Mouse (Mus musculus) hindbrain, embryonic 16.5 days (tissue): ENCODE data around the gene Dis3l2. TPM values are rescaled to one million over a fixed set of nuclear protein-coding genes. Genes with fewer than 3 reads are reported as not detected.

Source experiments
- ATAC-seq: fragments of 200-750 bp; cut with Nextera tagmentation; 2 replicates; pipeline ENCODE4 v1.8.0; 2017; ENCODE audit warnings: moderate TSS enrichment, moderate library complexity
- H3K27ac ChIP-seq: fragments of 300-500 bp; sonication (generic); 2 replicates; pipeline ENCODE4 v1.5.1; 2014; ENCODE audit warnings: low read depth, mild to moderate bottlenecking, control low read depth, low read length, moderate library complexity
- H3K27me3 ChIP-seq: fragments of 300-500 bp; sonication (generic); replicated peaks from 2 replicates; pipeline ENCODE4 v1.6.1; 2014; ENCODE audit warnings: low read length; ENCODE audit not compliant: control insufficient read depth, insufficient read depth
- H3K36me3 ChIP-seq: fragments of 300-500 bp; sonication (generic); 2 replicates; pipeline ENCODE4 v1.6.1; 2014; ENCODE audit warnings: mild to moderate bottlenecking, low read length, moderate library complexity, mixed read lengths; ENCODE audit not compliant: control insufficient read depth, insufficient read depth
- H3K4me1 ChIP-seq: fragments of 300-500 bp; sonication (generic); 2 replicates; pipeline ENCODE4 v1.6.1; 2014; ENCODE audit warnings: low read depth, low read length; ENCODE audit not compliant: control insufficient read depth, insufficient read depth
- H3K4me2 ChIP-seq: fragments of 300-500 bp; sonication (generic); 2 replicates; pipeline ENCODE4 v1.6.1; 2014; ENCODE audit warnings: mild to moderate bottlenecking, low read length, control low read depth, moderate library complexity
- H3K4me3 ChIP-seq: fragments of 300-500 bp; sonication (generic); 2 replicates; pipeline ENCODE4 v1.5.1; 2014; ENCODE audit warnings: mild to moderate bottlenecking, low read length, control low read depth, moderate library complexity
- H3K9ac ChIP-seq: fragments of 300-500 bp; sonication (generic); 2 replicates; pipeline ENCODE4 v1.6.1; 2014; ENCODE audit warnings: low read depth, mild to moderate bottlenecking, control low read depth, low read length, moderate library complexity
- H3K9me3 ChIP-seq: fragments of 300-500 bp; sonication (generic); 2 replicates; pipeline ENCODE4 v1.6.1; 2014; ENCODE audit warnings: mild to moderate bottlenecking, low read length, moderate library complexity; ENCODE audit not compliant: control insufficient read depth
- WGBS: fragments of 180-500 bp; shearing (Covaris S2); extraction: QIAGEN DNeasy Blood & Tissue Kit; methylation state at CpG from one replicate; pipeline ENCODE4 v1.1.7; 2014; 5-methylcytosine and 5-hydroxymethylcytosine counted together
- polyA plus RNA-seq: library from polyadenylated mRNA; unstranded; fragments of >200 nt; fragmentation: Nextera tagmentation; extraction: Ambion mirVana; gene quantifications from 2 replicates; pipeline ENCODE4 v1.2.1, GENCODE M21; 2015

Dis3l2 gene
- polyA plus RNA-seq, 1 experiment from 2014 or later, result 37.8 TPM

DNA sequence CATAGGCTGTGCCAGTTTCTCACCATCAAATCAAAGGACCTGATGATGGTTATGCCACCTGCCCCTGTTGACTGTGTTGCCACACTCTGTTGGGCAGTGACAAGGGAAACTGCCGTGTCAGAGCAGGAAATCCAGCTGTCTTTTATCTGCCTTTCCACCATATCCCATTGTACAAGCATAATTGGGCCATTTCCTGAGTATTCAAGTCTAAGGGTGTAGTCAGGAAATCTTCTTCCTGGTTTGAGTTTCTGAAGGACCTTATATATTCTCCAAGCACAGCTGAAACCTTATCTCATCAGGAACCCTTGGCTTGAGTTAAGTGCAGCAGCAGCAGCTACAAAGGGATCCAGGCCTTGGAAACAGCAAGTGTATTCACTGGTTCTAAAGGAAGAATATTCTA lies 155.3 kb downstream of the Dis3l2 start:
- WGBS, result 62% methylated on average over 1 of the region's 1 CpGs
- Histone ChIP-seq H3K9ac (no peak overlapping the region), H3K36me3 (peaks cover 3% of the 10 kb centered on the region; the same call in 1 of the 2 replicates), H3K27me3 (no peaks in the 10 kb centered on the region), H3K27ac (no peak overlapping the region), H3K4me3 (no peak overlapping the region), H3K4me2 (no peak overlapping the region), H3K9me3 (no peaks in the 10 kb centered on the region), H3K4me1 (no peaks in the 10 kb centered on the region)
- no peak for ATAC-seq

DNA sequence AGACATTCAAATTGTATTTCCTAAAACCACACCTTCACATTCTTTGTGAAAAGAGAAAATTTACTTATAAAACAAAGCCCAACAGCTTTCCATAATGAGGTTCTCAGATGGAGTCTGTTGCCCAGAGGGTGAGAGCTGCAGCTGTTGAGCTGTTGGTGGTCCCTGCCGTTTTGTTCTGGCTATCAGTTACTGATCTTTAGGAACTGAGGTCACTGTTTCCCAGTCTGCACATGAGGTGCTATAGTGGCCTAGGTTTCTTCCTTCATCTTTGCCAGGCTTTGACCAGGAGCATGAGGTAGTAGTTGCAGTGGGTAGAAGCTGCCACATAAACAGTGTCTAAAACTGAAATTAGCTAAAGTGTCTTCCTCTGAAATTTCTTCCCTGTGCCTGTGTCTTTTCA lies 155.8 kb downstream of the Dis3l2 start:
- WGBS, result 43% methylated on average over 1 of the region's 1 CpGs
- Histone ChIP-seq H3K4me3 (no peak overlapping the region), H3K36me3 (peaks cover 3% of the 10 kb centered on the region; the same call in 1 of the 2 replicates), H3K4me2 (no peak overlapping the region), H3K9me3 (no peaks in the 10 kb centered on the region), H3K9ac (no peak overlapping the region), H3K27ac (no peak overlapping the region), H3K27me3 (no peaks in the 10 kb centered on the region), H3K4me1 (no peaks in the 10 kb centered on the region)
- no peak for ATAC-seq

DNA sequence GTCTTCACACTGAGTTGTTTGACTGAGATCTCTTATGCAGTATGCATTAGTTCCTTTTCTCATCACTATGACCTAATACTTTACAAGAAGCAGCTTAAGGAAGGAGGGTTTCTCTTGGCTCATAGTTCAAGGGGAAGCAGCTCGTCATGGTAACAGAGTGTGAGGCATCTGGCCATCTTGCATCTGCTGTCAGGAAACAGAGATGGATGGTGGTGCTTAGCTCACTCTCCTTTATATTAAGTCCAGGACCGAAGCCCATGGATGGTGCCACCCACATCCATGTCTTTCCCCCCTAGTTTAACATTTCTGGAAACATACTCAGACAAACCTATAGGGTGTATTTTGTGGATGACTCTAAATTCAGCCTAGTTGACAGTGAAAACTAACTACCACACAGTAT lies 170.1 kb downstream of the Dis3l2 start:
- Histone ChIP-seq H3K9ac (no peak overlapping the region), H3K27ac (no peak overlapping the region), H3K4me1 (no peaks in the 10 kb centered on the region), H3K27me3 (no peaks in the 10 kb centered on the region), H3K4me2 (no peak overlapping the region), H3K4me3 (no peak overlapping the region), H3K9me3 (no peaks in the 10 kb centered on the region), H3K36me3 (0 out of 2 replicates have a peak, but pooled peaks cover 4% of the 10 kb centered on the region)
- peak; percentile 58; the same call in 1 of the 2 replicates for ATAC-seq
- WGBS, result 54% methylated on average over 2 of the region's 2 CpGs

DNA sequence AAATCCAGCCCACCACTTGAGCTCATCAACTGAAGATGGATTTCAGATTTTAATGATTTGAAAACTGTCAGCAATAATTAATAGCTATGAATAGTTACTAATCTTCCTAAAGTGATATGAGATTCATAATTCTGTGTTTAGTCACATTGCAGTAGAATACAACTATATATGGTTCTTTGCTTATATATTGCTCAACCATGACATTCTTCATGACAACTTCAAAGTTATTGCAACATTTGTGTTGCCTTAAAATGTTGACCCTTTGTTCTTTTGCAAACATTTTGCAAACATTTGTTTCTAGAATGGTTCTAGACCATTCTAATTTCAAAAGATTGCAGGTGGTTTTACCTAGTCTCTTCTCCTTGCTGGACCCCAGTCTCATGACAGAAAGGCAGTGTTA lies 175.1 kb downstream of the Dis3l2 start:
- H3K36me3 ChIP-seq, result peaks cover 9% of the 10 kb centered on the region; the same call in 1 of the 2 replicates
- H3K4me3 ChIP-seq, result no peak overlapping the region
- no peaks in the 10 kb centered on the region for H3K4me1 ChIP-seq
- ATAC-seq, result no peak
- H3K27ac ChIP-seq, result no peak overlapping the region
- no peaks in the 10 kb centered on the region for H3K27me3 ChIP-seq
- no peak overlapping the region for H3K9ac ChIP-seq
- H3K9me3 ChIP-seq, result no peaks in the 10 kb centered on the region
- H3K4me2 ChIP-seq, result no peak overlapping the region

DNA sequence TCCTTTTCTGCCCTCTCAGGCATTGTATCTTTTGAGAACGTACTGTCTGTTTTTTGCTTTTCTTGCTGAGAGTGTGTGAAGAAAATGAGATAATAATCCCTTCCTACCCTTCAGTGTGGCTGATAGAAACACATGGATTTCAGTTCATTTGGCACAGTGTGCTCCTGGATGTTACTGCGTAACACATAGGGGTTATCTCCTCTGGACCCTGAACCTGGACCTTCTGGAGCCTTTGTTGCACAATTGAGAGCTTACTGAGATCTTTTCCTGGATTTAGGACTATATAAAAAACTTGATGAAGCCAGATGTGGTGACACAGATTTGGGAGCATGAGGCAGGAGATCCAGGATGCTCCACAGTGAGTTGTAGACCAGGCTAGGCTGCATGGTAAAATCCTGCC lies 175.9 kb downstream of the Dis3l2 start:
- no peaks in the 10 kb centered on the region for H3K9me3 ChIP-seq
- no peak for ATAC-seq
- no peak overlapping the region for H3K27ac ChIP-seq
- H3K4me3 ChIP-seq, result no peak overlapping the region
- H3K9ac ChIP-seq, result no peak overlapping the region
- WGBS, result 96% methylated on average over 2 of the region's 2 CpGs
- no peak overlapping the region for H3K4me2 ChIP-seq
- no peaks in the 10 kb centered on the region for H3K27me3 ChIP-seq
- H3K36me3 ChIP-seq, result peaks cover 9% of the 10 kb centered on the region; the same call in 1 of the 2 replicates
- no peaks in the 10 kb centered on the region for H3K4me1 ChIP-seq

DNA sequence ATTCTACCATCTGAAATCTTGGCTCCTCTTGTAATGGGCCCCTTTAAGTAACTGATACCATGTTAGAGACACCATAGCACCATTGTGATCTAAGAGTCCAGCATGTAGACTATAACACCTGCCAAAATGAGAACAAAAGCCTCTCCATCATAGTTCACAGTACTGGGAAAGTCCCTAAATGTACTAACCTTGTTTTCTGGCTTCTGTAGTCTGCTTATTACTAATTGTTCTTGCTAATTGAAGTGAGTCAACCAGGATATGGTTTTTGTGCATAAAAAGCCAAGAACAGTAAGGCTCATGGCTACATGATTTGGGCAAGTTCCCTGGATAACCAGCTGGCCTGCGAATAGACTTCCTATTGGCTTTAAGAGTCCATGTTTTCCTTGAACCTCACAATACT lies 183.5 kb downstream of the Dis3l2 start:
- no peak for ATAC-seq
- no peak overlapping the region for H3K27ac ChIP-seq
- H3K27me3 ChIP-seq, result no peaks in the 10 kb centered on the region
- H3K4me2 ChIP-seq, result no peak overlapping the region
- no peaks in the 10 kb centered on the region for H3K4me1 ChIP-seq
- 96% methylated on average over 1 of the region's 1 CpGs for WGBS
- no peaks in the 10 kb centered on the region for H3K9me3 ChIP-seq
- H3K4me3 ChIP-seq, result no peak overlapping the region
- H3K9ac ChIP-seq, result no peak overlapping the region
- H3K36me3 ChIP-seq, result no peaks in the 10 kb centered on the region

DNA sequence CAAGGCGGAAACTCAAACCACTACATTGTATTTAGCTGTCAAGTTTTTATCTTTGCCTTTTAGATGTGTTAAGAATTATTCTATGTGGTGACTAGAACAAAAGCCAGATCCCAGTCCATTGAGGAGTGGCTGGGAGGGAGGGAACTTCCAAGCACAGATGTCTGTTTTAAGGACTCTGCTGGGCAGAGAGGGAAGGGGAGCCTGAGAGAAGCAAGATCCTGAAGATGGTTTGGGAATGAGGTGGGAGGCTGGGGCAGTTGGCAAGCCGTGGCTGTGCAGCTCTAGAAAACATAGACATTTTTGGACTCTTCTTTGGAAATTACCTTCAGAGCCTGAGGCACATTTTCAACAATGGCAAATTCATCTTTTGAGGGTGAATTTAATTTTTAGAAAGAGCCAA lies 208.9 kb downstream of the Dis3l2 start:
- ATAC-seq, result no peak
- no peaks in the 10 kb centered on the region for H3K36me3 ChIP-seq
- WGBS, result 77% methylated on average over 2 of the region's 2 CpGs

DNA sequence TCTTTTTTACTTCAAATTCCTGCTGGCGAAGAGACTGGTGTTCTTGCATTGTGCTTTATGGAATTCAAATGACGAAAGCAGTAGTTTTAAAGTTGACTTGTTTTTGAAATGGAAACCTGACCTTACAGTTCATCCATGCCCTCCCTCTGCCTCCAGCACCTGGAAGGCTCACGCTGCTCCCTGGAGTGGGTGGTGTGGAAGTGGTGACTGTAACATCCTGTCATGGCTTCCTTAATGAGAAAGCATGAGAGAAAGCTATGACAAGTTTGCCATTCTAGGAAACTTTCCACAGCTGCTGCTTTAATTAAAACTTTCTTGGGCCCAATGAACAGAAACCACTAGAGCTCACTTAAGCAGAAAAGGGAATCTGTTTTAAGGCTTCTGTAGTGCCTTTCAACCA lies 210.3 kb downstream of the Dis3l2 start:
- ATAC-seq, result no peak
- Histone ChIP-seq H3K4me2 (no peak overlapping the region), H3K4me3 (no peak overlapping the region), H3K9me3 (no peaks in the 10 kb centered on the region), H3K9ac (no peak overlapping the region), H3K27me3 (no peaks in the 10 kb centered on the region), H3K27ac (no peak overlapping the region), H3K36me3 (no peaks in the 10 kb centered on the region), H3K4me1 (no peaks in the 10 kb centered on the region)
- 94% methylated on average over 3 of the region's 3 CpGs for WGBS

More for the DNA sequence above, 208.9 kb downstream of the Dis3l2 start:
- Histone ChIP-seq H3K4me2 (no peak overlapping the region), H3K4me1 (no peaks in the 10 kb centered on the region), H3K27ac (no peak overlapping the region), H3K27me3 (no peaks in the 10 kb centered on the region), H3K4me3 (no peak overlapping the region), H3K9ac (no peak overlapping the region), H3K9me3 (no peaks in the 10 kb centered on the region)

DNA sequence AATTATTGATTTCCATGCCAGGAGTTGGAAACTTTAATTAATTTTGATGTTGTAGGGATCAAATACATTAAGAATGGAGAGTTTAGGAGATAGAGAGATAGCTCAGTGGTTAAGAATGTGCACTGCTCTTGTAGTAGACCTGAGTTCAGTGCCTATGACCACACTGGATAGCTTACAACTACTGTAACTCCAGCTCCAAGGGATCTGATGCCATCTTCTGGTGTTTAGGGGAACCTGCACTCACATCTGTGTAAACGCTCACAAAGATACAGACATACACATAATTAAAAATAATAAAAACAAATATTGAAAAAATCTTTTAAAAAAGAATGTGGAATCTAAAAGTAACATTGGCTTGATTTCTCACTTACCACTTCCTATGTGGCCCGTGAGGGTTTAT lies 211.1 kb downstream of the Dis3l2 start:
- H3K9me3 ChIP-seq, result no peaks in the 10 kb centered on the region
- 96% methylated on average over 2 of the region's 2 CpGs for WGBS
- no peaks in the 10 kb centered on the region for H3K27me3 ChIP-seq

More for the DNA sequence above, 211.1 kb downstream of the Dis3l2 start:
- Histone ChIP-seq H3K36me3 (no peaks in the 10 kb centered on the region), H3K9ac (no peak overlapping the region), H3K4me3 (no peak overlapping the region), H3K4me2 (no peak overlapping the region), H3K27ac (no peak overlapping the region), H3K4me1 (no peaks in the 10 kb centered on the region)
- no peak for ATAC-seq
